Mouse (Mus musculus) heart, embryonic 15.5 days (tissue): ENCODE measurements around the gene Zcchc14. TPM values are rescaled to one million over a fixed set of nuclear protein-coding genes. Genes with fewer than 3 reads are reported as not detected.
"Not testable (repeated sequence)": the region's sequence is repeated elsewhere in the genome, so short reads cannot be mapped to it uniquely, and the experiment has no call there.

ENCODE experiments used
- ATAC-seq: fragments of 200-750 bp; cut with Nextera tagmentation; replicated peaks from 2 replicates; pipeline ENCODE4 v1.8.0; 2017; ENCODE audit warnings: low read depth, moderate TSS enrichment; ENCODE audit not compliant: insufficient number of reproducible peaks, insufficient read depth, low FRiP score
- H3K27ac ChIP-seq: fragments of 300-500 bp; sonication (generic); 2 replicates; pipeline ENCODE4 v1.5.1; 2015; ENCODE audit warnings: mild to moderate bottlenecking, inconsistent platforms
- H3K27me3 ChIP-seq: fragments of 300-500 bp; sonication (generic); 2 replicates; pipeline ENCODE4 v1.6.1; 2015; ENCODE audit warnings: inconsistent platforms
- H3K36me3 ChIP-seq: fragments of 300-500 bp; sonication (generic); 2 replicates; pipeline ENCODE4 v1.6.1; 2015; ENCODE audit warnings: mild to moderate bottlenecking, inconsistent platforms
- H3K4me1 ChIP-seq: fragments of 300-500 bp; sonication (generic); replicated peaks from 2 replicates; pipeline ENCODE4 v1.6.1; 2015; ENCODE audit warnings: inconsistent platforms
- H3K4me2 ChIP-seq: fragments of 300-500 bp; sonication (generic); 2 replicates; pipeline ENCODE4 v1.6.1; 2015; ENCODE audit warnings: inconsistent platforms, mild to moderate bottlenecking, moderate library complexity
- H3K4me3 ChIP-seq: fragments of 300-500 bp; sonication (generic); 2 replicates; pipeline ENCODE4 v1.5.1; 2015; ENCODE audit warnings: mild to moderate bottlenecking, inconsistent platforms
- H3K9ac ChIP-seq: fragments of 300-500 bp; sonication (generic); 2 replicates; pipeline ENCODE4 v1.6.1; 2015; ENCODE audit warnings: mild to moderate bottlenecking, inconsistent platforms
- H3K9me3 ChIP-seq: fragments of 300-500 bp; sonication (generic); replicated peaks from 2 replicates; pipeline ENCODE4 v1.6.1; 2016; ENCODE audit warnings: inconsistent platforms
- WGBS: fragments of 180-500 bp; shearing (Covaris S2); methylation state at CpG from one replicate; pipeline ENCODE4 v1.1.7; 2015; ENCODE audit warnings: mixed read lengths; 5-methylcytosine and 5-hydroxymethylcytosine counted together
- polyA plus RNA-seq: library from polyadenylated mRNA; unstranded; fragments of >200 nt; fragmentation: Nextera tagmentation; extraction: Ambion mirVana; gene quantifications from 2 replicates; pipeline ENCODE4 v1.2.1, GENCODE M21; 2015

Zcchc14 gene
- polyA plus RNA-seq, 1 experiment from 2014 or later, result 7.8 TPM

DNA sequence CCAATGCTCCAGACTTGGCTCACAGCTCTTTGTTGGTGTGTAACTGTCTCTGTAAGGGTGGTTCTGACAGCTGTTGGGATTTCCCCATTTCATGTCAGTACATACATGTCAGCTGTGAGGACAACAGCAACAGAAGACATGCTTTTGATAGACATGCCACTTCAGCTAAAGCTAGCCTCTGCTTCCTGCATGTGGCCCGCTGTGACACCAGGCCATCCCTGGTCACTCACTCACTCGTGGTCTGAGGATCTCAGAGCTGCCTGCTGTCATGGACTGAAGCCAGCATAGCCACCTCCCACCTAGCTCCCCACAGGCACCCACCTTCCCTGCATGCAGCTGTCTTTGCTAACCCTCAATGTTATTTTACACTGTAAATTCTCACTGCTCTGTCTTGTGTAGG is 55.2 kb downstream of the Zcchc14 start:
- H3K4me3 ChIP-seq, H3K9ac ChIP-seq, ATAC-seq, H3K4me2 ChIP-seq, H3K27me3 ChIP-seq, H3K9me3 ChIP-seq, H3K27ac ChIP-seq, H3K4me1 ChIP-seq: not testable (repeated sequence)
- 70% methylated on average over 2 of the region's 2 CpGs for WGBS
- H3K36me3 ChIP-seq, result peaks cover 58% of the 10 kb centered on the region

DNA sequence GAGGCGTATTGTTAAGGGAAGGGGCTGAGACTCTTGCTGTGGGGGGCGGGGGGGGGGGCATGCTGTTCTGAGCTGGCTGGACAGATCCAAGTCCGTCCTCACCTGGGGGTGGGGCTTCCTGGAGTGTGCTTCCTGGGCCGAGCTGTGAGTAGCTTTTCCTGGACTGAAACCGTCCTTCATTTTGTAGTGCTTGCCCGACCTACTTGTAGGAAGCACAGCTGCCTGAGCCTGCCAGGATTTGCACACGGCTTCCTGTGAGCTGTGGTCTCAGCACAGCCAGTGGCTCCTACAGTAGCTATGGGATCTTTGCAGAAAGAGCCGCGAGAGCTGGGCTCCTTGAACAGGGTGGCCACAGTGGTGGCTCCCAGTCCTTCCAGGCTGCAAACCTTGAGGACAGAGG is 58.7 kb downstream of the Zcchc14 start:
- ATAC-seq, result no peak
- Histone ChIP-seq H3K4me3 (no peak overlapping the region), H3K9ac (no peak overlapping the region), H3K27me3 (no peaks in the 10 kb centered on the region), H3K4me1 (peaks cover 30% of the 10 kb centered on the region), H3K4me2 (no peak overlapping the region), H3K27ac (peak overlapping the region; percentile 57), H3K9me3 (no peaks in the 10 kb centered on the region), H3K36me3 (peaks cover 35% of the 10 kb centered on the region)
- WGBS, result 65% methylated on average over 9 of the region's 9 CpGs

DNA sequence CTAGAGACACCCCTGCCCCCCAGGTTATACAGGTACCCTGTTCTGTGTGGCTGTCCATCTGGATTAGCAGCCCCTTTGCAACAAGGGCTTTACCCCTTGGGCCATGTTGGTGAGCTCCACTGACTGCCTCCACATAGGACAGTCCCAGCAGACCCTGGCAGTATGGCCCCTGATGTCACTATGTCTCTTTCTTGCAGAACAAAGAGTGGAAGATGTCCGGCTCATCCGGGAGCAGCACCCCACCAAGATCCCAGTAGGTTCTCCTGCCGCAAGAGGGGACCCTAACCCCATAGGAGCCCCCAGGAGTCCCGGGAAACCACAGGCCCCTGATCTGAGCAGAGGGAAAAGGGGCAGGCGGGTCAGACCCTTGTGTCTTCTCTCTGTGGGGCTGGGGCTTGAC is 59.4 kb downstream of the Zcchc14 start:
- Histone ChIP-seq H3K4me3 (no peak overlapping the region), H3K9me3 (no peaks in the 10 kb centered on the region), H3K4me2 (no peak overlapping the region), H3K27ac (peak overlapping the region; percentile 19; the same call in 1 of the 2 replicates), H3K27me3 (no peaks in the 10 kb centered on the region), H3K36me3 (peaks cover 34% of the 10 kb centered on the region), H3K4me1 (peaks cover 30% of the 10 kb centered on the region), H3K9ac (no peak overlapping the region)
- 91% methylated on average over 5 of the region's 5 CpGs for WGBS
- no peak for ATAC-seq

DNA sequence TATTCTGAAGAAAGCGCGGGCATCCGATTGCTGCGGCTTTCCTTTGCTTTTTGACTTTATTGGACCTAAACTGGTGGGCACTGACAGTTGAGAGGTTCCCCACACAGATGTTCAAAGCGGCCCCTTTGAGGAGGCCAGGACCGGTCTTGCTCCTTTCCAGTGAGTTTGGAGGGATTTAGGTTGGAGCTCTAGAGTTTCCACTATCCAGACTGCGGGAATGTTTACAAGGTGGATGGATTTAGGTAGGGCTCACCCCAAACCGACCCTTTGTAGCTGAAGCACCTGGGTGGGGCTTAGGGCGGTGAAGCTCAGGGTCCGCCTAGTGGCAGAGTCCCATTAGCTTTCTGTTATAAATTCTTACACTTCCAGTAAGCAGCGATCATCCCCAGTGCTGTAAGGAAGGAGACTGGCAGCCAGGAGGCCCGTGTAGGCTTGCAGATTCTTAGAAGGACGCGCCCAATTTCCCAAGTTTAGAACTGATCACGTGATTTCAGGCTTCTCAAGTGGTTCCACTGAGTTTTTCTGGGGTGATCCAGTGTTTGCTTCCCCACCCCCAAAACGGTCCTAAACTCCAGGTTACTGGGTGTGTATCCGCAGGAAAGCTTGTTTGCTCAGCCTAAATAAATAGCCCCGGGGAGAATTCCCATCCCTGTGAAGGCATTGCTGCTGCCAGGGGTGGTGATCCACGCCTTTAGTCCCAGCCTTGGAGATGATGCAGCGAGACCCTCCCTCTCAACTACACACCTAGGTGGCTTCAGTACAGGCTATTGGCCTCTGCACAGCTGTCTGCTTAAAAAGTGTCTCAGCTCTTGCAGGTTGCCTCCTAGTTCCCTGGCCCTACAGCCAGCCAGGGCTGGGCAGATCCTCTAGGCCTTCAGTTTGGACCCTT is 61.3 kb downstream of the Zcchc14 start:
- Histone ChIP-seq H3K9me3 (no peaks in the 10 kb centered on the region), H3K9ac (peak overlapping the region; percentile 78), H3K4me3 (peak overlapping the region; percentile 71), H3K27me3 (no peaks in the 10 kb centered on the region), H3K27ac (peak overlapping the region; percentile 76), H3K4me2 (peak overlapping the region; percentile 92), H3K36me3 (peaks cover 25% of the 10 kb centered on the region), H3K4me1 (peaks cover 30% of the 10 kb centered on the region)
- ATAC-seq, result peak; percentile 27
- WGBS, result 16% methylated on average over 20 of the region's 20 CpGs

DNA sequence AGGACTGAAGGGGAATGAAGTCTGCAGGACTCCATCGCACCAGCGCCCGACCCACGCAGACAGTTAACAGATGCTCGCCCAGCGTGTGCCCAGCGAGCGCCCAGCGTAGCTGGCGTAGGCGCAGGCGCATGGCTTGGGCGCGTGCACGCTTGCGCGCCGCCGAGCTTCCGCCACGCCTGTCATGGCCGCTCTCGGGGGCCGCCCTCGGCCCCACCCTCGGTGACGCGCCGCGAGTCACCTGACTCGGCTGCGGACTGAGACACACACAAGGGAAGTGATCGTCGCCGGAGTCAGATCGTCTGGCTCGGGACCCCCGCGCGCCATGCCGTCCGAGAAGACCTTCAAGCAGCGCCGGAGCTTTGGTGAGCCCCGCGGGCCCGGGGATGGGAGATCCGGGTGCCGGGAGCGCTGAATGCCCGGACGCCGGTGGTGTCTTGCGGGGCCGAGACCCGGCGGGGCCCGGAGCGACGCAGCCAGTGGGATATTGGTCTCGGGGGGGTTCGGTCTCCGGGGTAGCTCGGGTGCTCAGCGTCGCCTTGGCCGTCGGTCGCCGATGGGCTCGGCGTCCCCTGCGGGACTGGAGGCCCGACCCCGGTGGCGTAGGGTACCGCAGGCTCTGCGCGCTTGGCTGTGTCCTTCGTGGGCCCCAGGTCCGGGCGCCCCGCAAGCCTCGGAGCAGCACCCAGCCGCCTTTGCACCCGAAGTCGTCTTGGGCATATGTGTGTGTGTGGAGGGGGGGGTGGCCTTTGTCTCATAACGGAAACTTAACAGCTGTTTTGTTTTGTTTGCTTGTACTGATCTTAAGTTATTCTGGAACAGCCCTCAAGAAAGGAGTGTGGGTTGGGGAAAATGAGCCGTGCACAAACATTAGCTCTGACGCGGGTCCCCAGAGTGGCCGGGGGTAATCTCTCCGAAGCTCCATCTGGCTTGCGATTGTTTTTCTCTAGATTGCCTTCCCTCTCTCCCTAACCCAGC is 62.2 kb downstream of the Zcchc14 start, which contains the start of gene Map1lc3b:
Gene Map1lc3b (plus strand): TSS at position 159 of the 975 bp plus-strand sequence.
- Histone ChIP-seq H3K27ac (peak within 1 kb of the TSS; percentile 76), H3K4me1 (peaks cover 33% of the 10 kb centered on the region), H3K4me3 (peak within 1 kb of the TSS; percentile 71), H3K9me3 (no peaks in the 10 kb centered on the region), H3K36me3 (peaks cover 16% of the 10 kb centered on the region), H3K9ac (peak within 1 kb of the TSS; percentile 78), H3K4me2 (peak within 1 kb of the TSS; percentile 92), H3K27me3 (no peaks in the 10 kb centered on the region)
- peak; percentile 83 for ATAC-seq
- under 1% methylated on average over 94 of the region's 94 CpGs for WGBS

DNA sequence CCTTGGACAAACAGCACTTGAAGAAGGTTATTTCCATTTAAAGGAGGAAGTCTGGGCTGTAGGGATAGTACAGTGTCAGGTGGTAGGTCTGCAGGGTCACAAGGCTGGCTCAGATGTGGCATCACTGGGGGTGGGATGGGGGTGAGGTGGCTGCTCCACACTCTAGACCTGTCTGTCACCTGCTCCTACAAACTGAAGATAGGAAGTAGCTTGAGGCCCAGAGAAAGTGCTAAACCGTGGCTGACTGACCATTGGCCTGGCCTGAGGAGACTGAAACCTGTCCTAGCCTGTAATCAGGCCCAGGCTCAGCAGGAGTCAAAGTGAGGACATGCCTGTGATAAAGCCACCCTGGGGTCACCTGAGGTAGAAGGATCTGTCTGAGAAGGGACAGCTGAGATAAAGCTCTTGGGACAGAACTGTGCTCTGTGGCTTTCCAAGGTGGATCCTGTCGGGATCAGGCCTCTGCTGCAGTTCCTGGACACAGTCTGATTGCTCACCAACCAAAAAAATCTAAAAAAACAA is 63.4 kb downstream of the Zcchc14 start:
- no peak for ATAC-seq
- Histone ChIP-seq H3K4me2 (no peak overlapping the region), H3K27ac (no peak overlapping the region), H3K9ac (no peak overlapping the region), H3K9me3 (no peaks in the 10 kb centered on the region), H3K27me3 (no peaks in the 10 kb centered on the region), H3K4me1 (peaks cover 37% of the 10 kb centered on the region), H3K36me3 (peaks cover 6% of the 10 kb centered on the region; the same call in 1 of the 2 replicates), H3K4me3 (0 out of 2 replicates have a peak overlapping the region, but pooled peaks have one; percentile 71)
- WGBS, result 36% methylated on average over 2 of the region's 2 CpGs

DNA sequence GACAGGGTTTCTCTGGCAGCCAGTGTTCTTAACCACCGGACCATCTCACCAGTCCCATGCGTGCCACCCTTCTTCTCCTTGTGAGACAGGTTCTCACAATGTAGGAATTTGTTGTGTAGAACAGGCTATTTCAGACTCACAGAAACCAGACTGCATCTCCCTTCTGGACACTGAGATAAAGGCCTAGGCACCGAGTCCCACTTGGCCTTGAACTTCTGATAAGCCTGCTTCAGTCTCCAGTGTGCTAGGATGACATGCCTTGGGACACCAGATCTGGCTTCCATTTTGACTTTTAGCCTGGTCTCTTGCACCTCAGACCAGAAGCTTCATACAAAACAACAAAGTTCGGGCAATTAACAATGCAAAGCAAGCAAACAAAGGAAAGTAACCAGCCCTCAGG is 64.0 kb downstream of the Zcchc14 start:
- Histone ChIP-seq H3K4me3 (no peak overlapping the region), H3K4me2 (no peak overlapping the region), H3K4me1 (peaks cover 37% of the 10 kb centered on the region), H3K36me3 (peaks cover 3% of the 10 kb centered on the region; the same call in 1 of the 2 replicates), H3K27ac (no peak overlapping the region), H3K9me3 (no peaks in the 10 kb centered on the region), H3K27me3 (no peaks in the 10 kb centered on the region), H3K9ac (no peak overlapping the region)
- 74% methylated on average over 4 of the region's 4 CpGs for WGBS
- ATAC-seq, result no peak

DNA sequence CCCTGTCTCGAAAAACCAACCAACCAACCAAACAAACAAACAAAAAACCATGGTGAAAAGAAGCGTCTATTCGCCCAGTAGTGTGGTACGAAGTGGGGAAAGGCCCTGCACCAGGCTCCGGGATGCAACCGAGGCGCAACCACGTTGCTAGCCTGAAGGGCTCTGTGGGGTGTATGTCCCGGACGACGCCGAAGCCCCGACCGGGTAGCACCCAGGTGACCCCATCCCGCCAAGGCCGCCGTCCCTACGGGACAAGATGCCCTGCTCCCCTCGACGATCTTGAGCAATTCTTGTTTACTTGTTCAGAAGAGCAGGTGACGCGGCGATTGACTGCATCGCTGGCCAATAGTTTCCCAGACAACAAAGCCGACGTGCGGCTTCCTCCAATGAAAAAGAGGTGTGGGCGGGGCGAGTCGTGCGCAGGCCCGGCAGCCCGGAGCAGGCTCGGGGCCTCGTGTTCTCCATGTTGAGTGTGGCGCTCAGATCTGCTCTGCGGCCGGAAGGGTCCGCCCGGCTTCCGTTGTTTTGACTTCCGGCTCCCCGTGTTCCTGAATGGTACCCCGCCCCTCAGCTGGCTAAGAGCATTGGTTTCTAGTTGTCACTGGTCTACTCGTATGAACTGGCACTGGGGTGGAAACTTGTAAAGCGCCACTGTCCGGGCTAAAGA is 67.4 kb downstream of the Zcchc14 start:
- WGBS, result under 1% methylated on average over 47 of the region's 47 CpGs
- peaks cover 12% of the 10 kb centered on the region for H3K4me1 ChIP-seq
- peak overlapping the region; percentile 63 for H3K9ac ChIP-seq
- peak overlapping the region; percentile 71 for H3K4me2 ChIP-seq
- peak overlapping the region; percentile 53; the same call in 1 of the 2 replicates for H3K27ac ChIP-seq
- peak overlapping the region; percentile 65 for H3K4me3 ChIP-seq
- H3K9me3 ChIP-seq, result no peaks in the 10 kb centered on the region
- H3K36me3 ChIP-seq, result no peaks in the 10 kb centered on the region
- no peaks in the 10 kb centered on the region for H3K27me3 ChIP-seq
- ATAC-seq, result peak; percentile 93

DNA sequence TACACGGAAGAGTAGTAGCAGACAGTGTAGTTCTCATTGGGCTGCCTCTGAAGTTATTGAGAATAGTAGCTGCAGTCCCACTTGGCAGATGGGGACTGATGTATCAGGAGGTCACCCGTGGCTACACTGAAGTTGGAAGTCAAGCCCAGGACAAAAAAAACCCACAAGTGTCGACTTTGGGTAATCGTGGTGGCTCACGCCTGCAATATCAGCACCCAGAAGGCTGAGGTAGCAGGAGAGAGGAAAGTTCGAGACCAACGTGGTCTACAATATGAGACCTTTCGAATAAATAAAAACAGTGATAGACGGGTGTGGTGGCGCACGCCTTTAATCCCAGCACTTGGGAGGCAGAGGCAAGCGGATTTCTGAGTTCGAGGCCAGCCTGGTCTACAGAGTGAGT is 68.0 kb downstream of the Zcchc14 start:
- ATAC-seq, result no peak
- no peaks in the 10 kb centered on the region for H3K9me3 ChIP-seq

DNA sequence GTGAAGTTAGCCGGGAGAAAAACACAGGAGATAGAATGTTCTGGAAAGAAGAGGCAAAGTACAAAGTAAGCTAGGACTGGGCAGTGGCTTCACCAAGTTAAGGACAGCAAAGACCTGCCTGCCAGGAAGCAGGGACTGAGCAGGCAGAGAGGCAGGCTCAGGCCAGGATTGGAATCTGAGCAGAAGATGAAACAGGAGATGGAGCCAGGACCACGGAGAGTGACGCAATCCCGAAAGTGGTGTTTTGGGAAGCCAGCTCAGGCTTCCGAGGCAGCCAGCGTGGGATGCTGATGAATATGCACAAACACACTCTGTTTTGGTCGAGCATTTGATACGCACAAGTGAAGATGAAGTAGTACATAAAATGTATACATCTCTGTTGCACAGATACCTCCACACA is 69.0 kb downstream of the Zcchc14 start:
- Histone ChIP-seq H3K9me3 (no peaks in the 10 kb centered on the region), H3K4me1 (peaks cover 11% of the 10 kb centered on the region), H3K27ac (no peak overlapping the region), H3K9ac (no peak overlapping the region), H3K4me2 (no peak overlapping the region), H3K27me3 (no peaks in the 10 kb centered on the region), H3K36me3 (no peaks in the 10 kb centered on the region), H3K4me3 (no peak overlapping the region)
- no peak for ATAC-seq
- WGBS, result 44% methylated on average over 8 of the region's 8 CpGs

More for the DNA sequence above, 68.0 kb downstream of the Zcchc14 start:
- Histone ChIP-seq H3K27ac (no peak overlapping the region; the same call in 1 of the 2 replicates), H3K36me3 (no peaks in the 10 kb centered on the region), H3K4me3 (peak overlapping the region; percentile 65), H3K4me2 (peak overlapping the region; percentile 71), H3K4me1 (peaks cover 8% of the 10 kb centered on the region), H3K27me3 (no peaks in the 10 kb centered on the region), H3K9ac (peak overlapping the region; percentile 63; the same call in 1 of the 2 replicates)
- 41% methylated on average over 13 of the region's 13 CpGs for WGBS
